Mouse (Mus musculus): ENCODE data around the gene Parp3. TPM values are rescaled to one million over a fixed set of nuclear protein-coding genes. Genes with fewer than 3 reads are reported as not detected.

Gene Parp3
- total RNA-seq, 1 experiment from 2014 or later = 37.4 TPM

GRCm38 (mm10) chr9:106428719-106429220, 48.0 kb downstream of the Parp3 start:
- no peak for DNase-seq

GRCm38 (mm10) chr9:106421865-106422160, 54.9 kb downstream of the Parp3 start:
- DNase-seq = peak; percentile 73

GRCm38 (mm10) chr9:106421033-106421864, 55.5 kb downstream of the Parp3 start:
- DNase-seq = no peak

- DNase-seq = no peak
These were observed 56.1 kb downstream of the Parp3 start for GRCm38 (mm10) chr9:106420608-106421007.

Other genes starting within 250 kb of the Parp3 start
- gene Alas1, start 228.3 kb downstream of the Parp3 start, total RNA-seq (2021) = 769 and 1,285 TPM in 2 replicates
- 4.4 and 6.3 TPM in 2 replicates for gene Poc1a, start 195.9 kb downstream of the Parp3 start, total RNA-seq (2021)
- gene Dusp7, start 108.3 kb downstream of the Parp3 start, total RNA-seq (2021) = 16.7 and 20.6 TPM in 2 replicates
- 413 and 509 TPM in 2 replicates for gene Rpl29, start 47.5 kb downstream of the Parp3 start, total RNA-seq (2021)
- gene Acy1, start 38.6 kb downstream of the Parp3 start, total RNA-seq (2021) = 17.0 and 20.6 TPM in 2 replicates
- gene Abhd14b, start 29.5 kb downstream of the Parp3 start, total RNA-seq (2021) = 38.0 and 53.8 TPM in 2 replicates
- gene Abhd14a, start 29.3 kb downstream of the Parp3 start, total RNA-seq (2021) = 21.7 and 23.1 TPM in 2 replicates
- gene Pcbp4, start 23.7 kb downstream of the Parp3 start, total RNA-seq (2021) = 26.8 and 29.9 TPM in 2 replicates
- 0.21 TPM in 1 of 2 replicates, not detected in the other for gene Gpr62, start 11.0 kb downstream of the Parp3 start, total RNA-seq (2021)
- gene Rrp9, start 986 bp downstream of the Parp3 start, total RNA-seq (2021) = 35.9 and 41.5 TPM in 2 replicates
- gene Iqcf1, start 23.0 kb upstream of the Parp3 start, total RNA-seq (2021) = not detected in 2 replicates
- gene Iqcf5, start 37.6 kb upstream of the Parp3 start, total RNA-seq (2021) = not detected in 2 replicates
- not detected in 2 replicates for gene Iqcf3, start 84.7 kb upstream of the Parp3 start, total RNA-seq (2021)
- gene Iqcf4, start 94.0 kb upstream of the Parp3 start, total RNA-seq (2021) = not detected in 2 replicates
- not detected in 2 replicates for gene Iqcf6, start 149.6 kb upstream of the Parp3 start, total RNA-seq (2021)
- not detected in 2 replicates for gene Grm2, start 179.1 kb upstream of the Parp3 start, total RNA-seq (2021)
- 117 and 130 TPM in 2 replicates for gene Tex264, start 209.0 kb upstream of the Parp3 start, total RNA-seq (2021)

Data from adrenal gland, postnatal 25 days (tissue).